Mouse (Mus musculus) bone marrow, adult 2 months (tissue): ENCODE data around the gene Slc35e2. TPM values are rescaled to one million over a fixed set of nuclear protein-coding genes. Genes with fewer than 3 reads are reported as not detected.
A peak's percentile ranks its signal among the peaks of the same experiment; 100 is the strongest.

ENCODE experiments used
- H3K27ac ChIP-seq: fragments of 200-500 bp; 2 replicates; pipeline ENCODE4 v1.5.1; 2012; ENCODE audit warnings: low read depth, mild to moderate bottlenecking, control low read depth, inconsistent platforms, low read length; ENCODE audit not compliant: control insufficient read depth, poor library complexity, insufficient read depth
- H3K4me1 ChIP-seq: fragments of 200-500 bp; 2 replicates; pipeline ENCODE4 v1.6.1; 2011; ENCODE audit warnings: low read length; ENCODE audit not compliant: control insufficient read depth, insufficient read depth
- H3K4me3 ChIP-seq: fragments of 200-500 bp; replicated peaks from 2 replicates; pipeline ENCODE3; 2011; ENCODE audit warnings: mild to moderate bottlenecking, low read depth, low read length, control low read depth; ENCODE audit not compliant: control insufficient read depth
- CTCF ChIP-seq: fragments of 200-500 bp; IDR thresholded peaks from 2 replicates; pipeline ENCODE4 v1.5.1; 2011; ENCODE audit warnings: low read length, control low read depth; ENCODE audit not compliant: control insufficient read depth, insufficient read depth
- POLR2A ChIP-seq: fragments of 200-500 bp; IDR thresholded peaks from 2 replicates; pipeline ENCODE4 v1.6.1; 2011; ENCODE audit warnings: low read depth, mild to moderate bottlenecking, control low read depth, low read length, borderline replicate concordance; ENCODE audit not compliant: control insufficient read depth
- WGBS: fragments of 180-500 bp; shearing (Covaris S2); methylation state at CpG from one replicate; pipeline ENCODE4 v1.1.7; 2018; 5-methylcytosine and 5-hydroxymethylcytosine counted together
- polyA plus RNA-seq: library from polyadenylated mRNA; stranded (reverse); fragments of >200 nt; gene quantifications from 2 replicates; pipeline ENCODE4 v1.2.4, GENCODE M21; 2011; ENCODE audit warnings: low replicate concordance; ENCODE audit not compliant: missing spikeins, insufficient read depth, insufficient read length

The Slc35e2 gene
- polyA plus RNA-seq, 1 experiment: 8.4 TPM

DNA sequence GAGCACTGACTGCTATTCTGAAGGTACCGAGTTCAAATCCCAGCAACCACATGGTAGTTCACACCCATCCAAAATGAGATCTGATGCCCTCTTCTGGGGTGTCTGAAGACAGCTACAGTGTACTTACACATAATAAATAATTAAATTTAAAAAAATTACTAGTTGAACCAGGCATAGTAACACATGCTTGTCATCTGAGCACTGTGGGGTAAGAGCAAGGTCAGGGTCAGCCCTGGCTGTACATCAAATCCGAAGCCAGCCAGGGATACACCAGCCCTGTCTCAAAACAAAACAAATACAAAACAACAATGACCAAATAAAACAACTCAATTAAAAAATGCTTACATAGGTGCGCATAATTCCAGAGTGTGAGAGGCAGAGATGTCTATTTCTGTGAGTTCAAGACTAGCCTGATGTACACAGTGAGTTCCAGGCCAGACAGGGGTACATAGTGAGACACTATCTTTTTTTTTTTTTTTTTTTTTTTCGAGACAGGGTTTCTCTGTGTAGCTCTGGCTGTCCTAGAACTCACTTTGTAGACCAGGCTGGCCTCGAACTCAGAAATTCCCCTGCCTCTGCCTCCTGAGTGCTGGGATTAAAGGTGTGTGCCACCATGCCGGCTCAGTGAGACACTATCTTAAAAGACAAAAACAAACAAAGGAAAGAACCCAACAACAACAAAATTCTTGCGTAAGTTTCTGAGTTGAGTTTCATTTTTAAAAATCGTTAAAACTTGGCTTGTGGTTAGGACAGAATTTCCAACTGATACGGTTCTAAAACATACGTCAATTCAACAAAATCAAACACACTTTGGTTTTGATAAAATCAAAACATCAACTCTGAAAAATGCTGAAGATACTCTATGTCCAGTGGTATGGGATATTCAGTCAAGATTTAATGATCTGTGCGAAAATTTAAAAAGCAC is 1.1 kb upstream of the Slc35e2 start:
- Histone ChIP-seq H3K27ac (no peak overlapping the region), H3K4me3 (no peak overlapping the region), H3K4me1 (peaks cover 1% of the 10 kb centered on the region; the same call in 1 of the 2 replicates)
- WGBS: 36% methylated on average over 11 of the region's 11 CpGs
- TF ChIP-seq CTCF (no peak), POLR2A (no peak)

DNA sequence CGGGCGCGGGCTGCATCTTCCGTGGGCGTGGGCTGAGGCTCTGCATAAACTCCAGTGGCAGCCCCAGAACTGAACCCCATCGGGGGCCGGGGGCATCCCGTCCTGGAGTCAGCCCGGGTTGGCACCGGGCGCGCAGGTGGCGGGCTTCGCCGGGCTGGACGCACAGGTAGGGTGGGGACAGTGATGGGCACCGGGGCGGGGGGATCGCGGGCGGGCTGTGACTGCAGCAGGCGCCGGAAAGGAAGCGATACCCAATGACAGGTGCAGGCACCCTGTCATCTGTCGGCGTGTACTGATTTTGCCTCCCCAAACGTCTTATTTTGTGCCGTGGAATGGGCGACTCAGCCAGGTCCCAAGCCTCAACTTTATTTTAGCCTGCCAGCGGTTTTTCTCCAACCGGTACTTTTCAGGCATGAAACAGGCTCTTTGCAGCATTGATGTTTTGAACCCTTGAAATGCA is 811 bp downstream of the Slc35e2 start:
- under 1% methylated on average over 31 of the region's 31 CpGs for WGBS
- H3K4me1 ChIP-seq: no peaks in the 10 kb centered on the region; the same call in 1 of the 2 replicates
- H3K27ac ChIP-seq: peak overlapping the region; percentile 90
- TF ChIP-seq POLR2A (0 out of 2 replicates have a peak, but pooled peaks have one; percentile 1), CTCF (no peak)
- peak overlapping the region; percentile 75 for H3K4me3 ChIP-seq

DNA sequence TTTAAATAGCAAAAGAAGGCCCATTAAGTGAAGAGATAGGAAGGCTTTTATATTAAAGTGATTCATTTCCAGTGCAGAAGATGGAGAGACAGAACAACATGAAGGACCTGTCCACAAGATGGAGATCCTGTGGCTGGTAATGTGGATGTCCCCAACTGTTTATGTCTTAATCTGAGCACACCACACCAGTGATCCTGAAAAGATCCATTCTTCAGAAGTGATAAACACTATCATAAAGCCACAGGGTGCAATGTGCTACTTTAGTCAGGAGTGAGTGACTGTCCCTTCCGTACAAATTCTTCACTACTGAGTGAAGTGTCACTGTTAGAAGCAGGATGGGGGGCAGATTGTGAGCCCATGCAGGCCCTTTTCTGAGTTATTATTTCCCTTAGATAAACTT is 1.5 kb downstream of the Slc35e2 start:
- Histone ChIP-seq H3K4me1 (no peaks in the 10 kb centered on the region; the same call in 1 of the 2 replicates), H3K4me3 (peak overlapping the region; percentile 40), H3K27ac (no peak overlapping the region)
- TF ChIP-seq POLR2A: no peak
- TF ChIP-seq CTCF: no peak
- WGBS: 60% methylated on average over 1 of the region's 1 CpGs

DNA sequence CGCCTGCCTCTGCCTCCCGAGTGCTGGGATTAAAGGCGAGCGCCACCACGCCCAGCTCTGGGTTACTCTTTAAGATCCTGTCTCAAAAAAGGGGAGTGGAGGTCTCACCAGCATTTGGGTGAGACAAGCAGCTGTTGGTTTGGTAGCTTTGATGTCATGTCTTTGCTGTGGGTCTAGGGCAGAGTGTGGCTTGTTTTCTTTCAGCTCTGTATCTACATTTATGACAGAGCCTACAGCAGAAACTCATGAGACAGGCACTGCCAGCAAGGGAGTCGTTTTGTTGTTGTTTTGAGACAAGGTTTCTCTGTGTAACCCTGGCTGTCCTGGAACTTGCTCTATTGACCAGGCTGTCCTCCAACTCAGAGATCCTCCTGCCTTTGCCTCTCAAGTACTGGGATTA is 2.6 kb downstream of the Slc35e2 start:
- WGBS: 87% methylated on average over 6 of the region's 6 CpGs
- Histone ChIP-seq H3K4me3 (no peak overlapping the region), H3K27ac (no peak overlapping the region), H3K4me1 (no peaks in the 10 kb centered on the region; the same call in 1 of the 2 replicates)
- no peak for TF ChIP-seq CTCF
- TF ChIP-seq POLR2A: no peak

DNA sequence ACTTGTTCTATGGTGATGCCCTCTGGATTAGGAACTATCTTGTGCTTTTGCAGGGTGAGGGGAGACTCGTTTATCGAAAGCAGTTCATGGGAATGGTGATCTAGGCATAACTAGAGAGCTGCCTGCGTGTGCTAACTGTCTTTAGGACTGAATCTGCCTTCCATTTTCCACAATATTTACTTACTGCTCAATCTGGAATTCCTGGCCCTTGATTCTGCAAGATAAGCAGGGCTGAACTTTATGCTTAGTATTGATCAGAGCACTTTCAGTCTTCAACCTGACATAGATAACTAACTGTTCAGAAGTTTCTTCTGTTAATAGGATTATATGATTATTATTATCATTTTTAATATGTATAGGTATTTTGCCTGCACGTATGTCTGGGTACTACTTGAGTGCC is 3.9 kb downstream of the Slc35e2 start:
- 89% methylated on average over 4 of the region's 4 CpGs for WGBS
- Histone ChIP-seq H3K27ac (no peak overlapping the region), H3K4me1 (no peaks in the 10 kb centered on the region), H3K4me3 (no peak overlapping the region)
- TF ChIP-seq POLR2A: no peak
- TF ChIP-seq CTCF: no peak

DNA sequence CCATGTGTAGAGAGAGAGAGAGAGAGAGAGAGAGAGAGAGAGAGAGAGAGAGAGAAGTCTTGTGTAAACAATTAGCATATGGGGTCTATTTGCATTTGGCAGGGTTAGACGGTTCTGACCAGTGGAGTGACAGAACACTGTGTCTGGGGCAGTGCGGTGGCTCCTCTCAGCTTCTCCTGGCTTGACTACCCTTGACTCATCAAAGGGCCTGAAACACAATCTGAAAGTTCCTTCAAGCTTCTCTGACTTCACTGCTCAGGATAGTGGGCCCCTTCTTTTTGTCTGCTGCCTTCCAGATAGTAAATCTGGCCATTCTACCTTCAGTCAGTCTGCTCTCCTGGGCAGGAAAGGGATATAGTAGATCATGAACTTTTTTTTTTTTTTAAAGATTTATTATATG is 5.6 kb downstream of the Slc35e2 start:
- TF ChIP-seq POLR2A (no peak), CTCF (no peak)
- WGBS: 88% methylated on average over 2 of the region's 2 CpGs
- no peak overlapping the region for H3K4me3 ChIP-seq
- 0 out of 2 replicates have a peak, but pooled peaks cover 2% of the 10 kb centered on the region for H3K4me1 ChIP-seq
- H3K27ac ChIP-seq: no peak overlapping the region

DNA sequence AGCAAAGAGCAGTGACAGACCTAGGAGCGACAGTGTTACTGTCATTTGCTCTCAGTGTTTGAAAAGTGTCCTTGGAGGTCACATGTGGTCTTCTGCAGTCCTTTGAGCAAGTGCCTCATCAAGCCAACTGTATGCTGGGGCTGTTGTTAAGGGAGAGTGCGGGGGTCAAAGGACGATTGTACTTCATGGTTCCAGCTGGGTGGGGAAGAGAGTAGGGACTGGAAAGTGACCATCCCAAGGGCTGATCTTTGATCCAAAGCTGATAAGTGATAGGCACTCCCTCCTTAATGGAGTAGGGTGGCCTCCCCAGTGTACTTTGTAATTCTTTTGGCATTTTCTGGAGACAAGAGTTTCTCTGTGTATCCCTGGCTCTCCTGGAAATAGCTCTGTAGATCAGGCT is 10.6 kb downstream of the Slc35e2 start:
- no peak for TF ChIP-seq CTCF
- no peak for TF ChIP-seq POLR2A
- 84% methylated on average over 3 of the region's 3 CpGs for WGBS
- H3K27ac ChIP-seq: no peak overlapping the region

DNA sequence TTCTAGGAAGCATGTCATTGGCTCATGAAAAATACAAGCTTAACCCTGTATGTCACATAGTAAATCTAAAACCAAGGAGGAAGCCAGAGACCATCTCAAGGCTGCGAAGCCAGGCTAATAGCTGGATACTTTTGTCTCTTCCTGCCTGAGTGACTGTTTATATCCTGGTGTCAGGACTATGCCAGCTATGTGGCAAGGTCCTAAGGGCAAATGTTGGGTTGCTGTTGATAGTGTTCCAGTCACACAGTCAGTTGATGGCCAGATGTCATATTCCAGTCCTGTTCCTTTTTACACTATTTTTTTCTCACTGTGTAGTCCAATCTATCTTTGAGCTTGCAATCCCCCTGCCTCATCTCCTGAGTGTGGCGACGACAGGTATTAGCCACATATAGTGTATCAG is 12.0 kb downstream of the Slc35e2 start:
- TF ChIP-seq POLR2A (no peak), CTCF (no peak)
- H3K4me1 ChIP-seq: 0 out of 2 replicates have a peak, but pooled peaks cover 2% of the 10 kb centered on the region
- no peak overlapping the region for H3K27ac ChIP-seq
- H3K4me3 ChIP-seq: no peak overlapping the region
- whole genome bisulfite sequencing: 89% methylated on average over 3 of the region's 3 CpGs

More for the DNA sequence above, 10.6 kb downstream of the Slc35e2 start:
- 0 out of 2 replicates have a peak, but pooled peaks cover 2% of the 10 kb centered on the region for H3K4me1 ChIP-seq
- H3K4me3 ChIP-seq: no peak overlapping the region
